Mouse (Mus musculus) layer of hippocampus, postnatal 25 days (tissue): ENCODE measurements around the gene Adi1. TPM values are rescaled to one million over a fixed set of nuclear protein-coding genes. Genes with fewer than 3 reads are reported as not detected.

ENCODE experiments used
- DNase-seq, 2 experiments: peaks; one replicate each; pipeline ENCODE4 v3.0.0; 2022; ENCODE audit warnings: mixed read lengths in 2 of 2, low spot score in 1 of 2; ENCODE audit errors: extremely low spot score in 1 of 2
- total RNA-seq, 2 experiments: library from RNA; stranded (reverse); gene quantifications; 2 replicates each; pipeline ENCODE4 v1.2.3; 2021

Adi1 gene
- total RNA-seq, 2 experiments from 2014 or later = 29.7 to 35.0 TPM

DNA sequence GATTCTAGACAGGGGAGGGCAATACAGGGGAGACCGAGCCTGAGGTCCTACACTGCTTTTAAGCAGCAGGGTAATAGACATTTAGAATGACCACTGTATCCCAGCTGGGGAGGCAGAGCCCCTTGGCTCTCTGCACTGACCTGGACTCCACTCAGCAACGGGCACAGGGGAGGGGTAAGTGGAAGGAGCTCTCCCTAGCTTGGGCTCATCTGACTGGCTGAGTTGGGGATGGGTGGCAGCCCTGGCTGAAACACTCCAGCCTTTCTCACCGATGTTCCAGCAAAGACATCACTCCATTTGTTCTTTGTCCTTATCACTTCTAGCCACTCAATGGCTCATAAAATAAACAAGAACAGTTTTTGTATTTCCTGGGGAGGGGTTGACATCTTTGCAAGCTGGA lies 18.7 kb downstream of the Adi1 start:
- no peak for DNase-seq

GRCm38 (mm10) chr12:28694231-28694630 lies 19.2 kb downstream of the Adi1 start:
- DNase-seq = no peak

DNA sequence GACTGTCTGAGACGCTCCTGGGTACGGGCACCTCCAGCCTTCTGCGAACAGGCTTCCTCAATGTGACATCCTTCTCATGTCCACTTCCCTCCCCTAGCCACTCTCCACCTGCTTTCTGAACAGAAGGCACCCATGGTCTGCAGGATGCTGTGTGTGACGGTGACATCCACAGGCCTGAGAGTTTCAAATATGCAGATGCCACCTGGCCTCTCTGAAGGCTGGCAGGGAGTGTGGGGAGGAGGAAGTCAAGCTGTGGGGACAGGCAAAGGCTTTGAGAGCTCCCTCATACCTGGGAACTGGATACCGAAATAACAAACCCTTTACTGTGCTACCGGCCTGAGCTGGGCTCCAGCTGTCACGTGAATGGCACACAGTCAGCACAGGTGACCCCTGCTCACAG lies 19.7 kb downstream of the Adi1 start:
- DNase-seq = no peak

DNA sequence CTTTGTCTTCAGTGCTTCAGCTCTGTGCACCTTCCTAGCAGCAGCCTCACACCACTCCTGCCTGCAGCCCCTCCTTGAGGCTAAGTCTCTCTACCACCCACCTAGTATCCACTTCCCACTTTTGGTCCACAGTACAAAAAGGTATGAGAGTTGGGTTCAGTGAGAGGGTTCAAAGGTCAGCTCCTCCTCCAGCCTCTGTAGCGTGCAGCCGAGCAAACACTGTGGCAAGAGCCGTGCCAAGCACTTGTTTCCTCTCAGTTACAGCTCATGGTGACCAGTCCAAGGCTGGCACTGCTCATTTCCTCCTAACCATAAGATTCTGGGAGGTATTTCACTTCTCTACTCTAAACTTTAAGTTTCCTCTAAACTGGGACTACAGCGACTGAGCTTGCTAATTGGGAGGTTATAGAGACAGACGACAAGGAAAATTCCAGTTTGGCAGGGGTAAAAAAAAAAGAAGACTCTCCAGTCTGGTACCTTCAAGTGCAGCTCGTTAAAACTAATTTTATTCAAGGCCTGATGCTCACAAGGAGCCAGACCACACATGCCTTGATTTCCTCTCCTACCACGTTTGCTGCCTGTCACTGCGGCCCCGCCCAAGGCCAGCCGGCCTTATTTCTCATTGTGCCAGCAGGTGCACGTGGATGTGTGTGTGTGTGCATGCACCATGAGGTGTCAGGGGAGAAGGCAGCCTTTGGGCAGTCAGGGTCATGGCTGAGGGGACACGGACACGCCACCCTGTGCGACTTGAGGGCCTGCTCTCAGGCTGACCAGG lies 23.0 kb downstream of the Adi1 start:
- DNase-seq = no peak

DNA sequence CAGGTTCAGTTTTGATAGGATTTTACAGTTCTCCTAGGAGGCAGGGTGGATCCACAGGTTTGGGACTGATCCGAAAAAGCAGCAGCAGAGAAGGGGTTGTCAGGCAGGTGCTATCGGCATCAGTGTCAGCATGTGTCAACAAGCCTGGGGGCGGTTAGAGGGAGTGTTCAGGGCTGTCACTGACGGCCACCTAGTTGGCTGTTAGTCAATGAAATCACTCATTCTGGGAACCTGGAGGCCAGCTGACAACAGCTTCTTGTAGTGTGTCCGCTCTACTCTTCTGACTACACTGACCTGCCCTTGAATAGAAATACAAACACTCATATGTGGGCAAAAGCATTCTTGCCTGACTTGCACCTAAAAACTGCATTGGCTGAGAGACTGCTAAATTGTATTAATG lies 24.1 kb downstream of the Adi1 start:
- DNase-seq = no peak

DNA sequence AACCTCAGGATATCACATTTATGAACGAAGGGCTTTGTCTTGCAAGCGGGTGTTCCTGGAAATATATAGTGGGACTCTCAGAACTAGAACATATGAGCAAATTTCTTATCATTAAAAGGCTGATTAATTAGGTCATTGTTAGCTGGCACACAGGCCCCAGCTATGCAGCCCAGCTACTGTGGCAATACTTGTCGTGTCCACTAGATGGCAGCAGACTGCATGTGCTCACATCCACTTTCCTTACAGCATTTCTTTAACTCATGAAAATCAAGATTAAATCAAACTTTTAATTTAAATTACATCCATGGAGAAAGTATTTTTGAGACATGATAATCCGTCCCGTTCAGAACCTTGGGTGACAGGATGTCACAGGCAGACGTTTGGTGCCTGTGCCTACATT lies 24.6 kb downstream of the Adi1 start:
- peak; percentile 55 to 88 for DNase-seq

- DNase-seq = no peak
Measured at GRCm38 (mm10) chr12:28700101-28700511, 25.1 kb downstream of the Adi1 start.

DNA sequence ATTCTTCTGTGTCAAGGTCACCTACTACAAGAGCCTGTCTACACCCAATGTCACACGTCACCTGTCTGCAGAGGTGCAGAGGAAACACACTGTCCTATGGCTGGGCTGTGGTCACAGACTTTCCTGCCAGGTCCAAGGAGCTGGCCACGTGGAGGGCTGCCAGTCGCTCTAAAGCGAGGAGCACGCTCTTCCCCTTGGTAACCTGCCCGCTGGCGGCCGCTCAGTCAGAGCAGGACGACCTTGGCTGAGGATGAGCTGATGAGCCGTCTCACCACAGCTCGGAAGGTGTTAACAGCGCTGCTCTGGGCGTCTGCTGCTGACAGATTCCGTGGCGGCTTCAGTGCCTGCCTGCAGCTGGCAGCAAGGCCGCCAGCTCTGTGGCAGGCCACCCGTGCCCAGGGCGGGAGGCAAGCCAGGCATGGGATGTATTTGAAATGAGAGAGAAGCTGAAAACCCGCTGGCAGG lies 25.6 kb downstream of the Adi1 start:
- DNase-seq = peak; percentile 50 to 53

- no peak for DNase-seq
Measured at GRCm38 (mm10) chr12:28701302-28701701, 26.3 kb downstream of the Adi1 start.

DNA sequence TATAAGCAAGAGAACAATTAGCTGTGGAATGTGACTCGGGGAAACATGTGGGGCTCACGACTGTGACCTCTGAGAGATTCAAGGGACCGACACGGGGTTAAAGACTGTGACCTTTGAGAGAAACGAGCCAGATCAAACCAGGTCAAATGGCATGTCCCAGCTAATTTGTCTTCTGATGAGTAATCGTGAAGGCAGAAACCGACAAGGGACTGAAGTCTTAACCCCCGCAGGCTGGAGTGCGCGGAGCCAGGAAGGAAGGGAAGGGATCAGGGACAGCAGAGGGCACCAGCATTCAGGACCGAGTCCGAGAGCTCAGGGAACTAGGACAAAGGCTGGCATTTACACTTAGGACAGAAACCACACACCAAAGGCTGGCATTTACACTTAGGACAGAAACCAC lies 29.4 kb downstream of the Adi1 start:
- DNase-seq = no peak

DNA sequence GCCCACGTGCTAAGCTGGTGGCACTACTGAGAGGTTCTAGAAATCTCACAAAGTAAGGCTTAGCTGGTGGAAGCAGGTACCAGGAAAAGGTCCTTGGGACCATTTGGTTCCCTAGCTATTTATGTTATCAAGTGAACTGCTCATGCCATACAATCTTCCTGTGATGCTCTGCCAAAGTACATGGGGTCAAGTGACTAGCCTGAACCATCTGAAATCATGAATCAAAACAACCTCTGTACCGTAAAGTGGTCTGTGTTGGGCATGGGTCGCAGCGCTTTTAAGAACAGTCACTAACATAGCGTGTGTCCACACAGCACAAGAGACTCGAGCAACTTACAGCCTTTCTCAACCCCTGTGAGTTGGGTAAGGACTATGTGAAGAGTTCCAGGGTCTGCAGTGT lies 30.2 kb downstream of the Adi1 start:
- DNase-seq = no peak

- no peak for DNase-seq
Measured at GRCm38 (mm10) chr12:28708154-28708553, 33.1 kb downstream of the Adi1 start.

DNA sequence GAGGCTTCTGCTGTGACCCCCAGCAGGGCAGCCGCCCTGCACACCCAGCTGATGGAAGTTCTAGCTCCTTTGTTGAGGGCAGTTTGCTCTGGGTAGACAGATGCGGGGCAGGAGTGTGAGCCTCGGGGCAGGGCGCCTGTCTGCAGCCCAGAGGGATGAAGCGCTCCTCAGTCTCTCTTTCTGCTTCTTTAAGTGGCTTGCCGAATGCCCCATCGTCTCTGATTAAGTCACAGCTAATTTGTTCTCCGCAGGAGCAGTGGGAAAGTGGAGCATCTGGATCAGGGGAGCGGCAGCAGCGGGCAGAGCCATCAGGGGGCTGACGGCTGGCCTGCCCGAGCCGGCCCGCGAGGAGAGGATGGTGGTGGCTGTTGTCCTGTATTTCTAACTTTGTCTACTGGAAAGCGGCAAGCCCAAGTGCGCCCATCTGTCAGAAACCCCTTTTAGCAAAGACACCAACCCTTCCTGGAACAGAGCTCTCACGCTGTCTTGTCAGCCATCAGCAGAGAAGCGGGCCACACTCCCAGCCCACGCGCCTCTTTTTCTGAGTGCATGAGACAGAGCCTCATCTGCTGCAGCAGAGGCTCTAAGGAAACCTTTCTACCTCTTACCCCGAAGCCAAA lies 35.6 kb downstream of the Adi1 start:
- peak; percentile 29 to 31 for DNase-seq

DNA sequence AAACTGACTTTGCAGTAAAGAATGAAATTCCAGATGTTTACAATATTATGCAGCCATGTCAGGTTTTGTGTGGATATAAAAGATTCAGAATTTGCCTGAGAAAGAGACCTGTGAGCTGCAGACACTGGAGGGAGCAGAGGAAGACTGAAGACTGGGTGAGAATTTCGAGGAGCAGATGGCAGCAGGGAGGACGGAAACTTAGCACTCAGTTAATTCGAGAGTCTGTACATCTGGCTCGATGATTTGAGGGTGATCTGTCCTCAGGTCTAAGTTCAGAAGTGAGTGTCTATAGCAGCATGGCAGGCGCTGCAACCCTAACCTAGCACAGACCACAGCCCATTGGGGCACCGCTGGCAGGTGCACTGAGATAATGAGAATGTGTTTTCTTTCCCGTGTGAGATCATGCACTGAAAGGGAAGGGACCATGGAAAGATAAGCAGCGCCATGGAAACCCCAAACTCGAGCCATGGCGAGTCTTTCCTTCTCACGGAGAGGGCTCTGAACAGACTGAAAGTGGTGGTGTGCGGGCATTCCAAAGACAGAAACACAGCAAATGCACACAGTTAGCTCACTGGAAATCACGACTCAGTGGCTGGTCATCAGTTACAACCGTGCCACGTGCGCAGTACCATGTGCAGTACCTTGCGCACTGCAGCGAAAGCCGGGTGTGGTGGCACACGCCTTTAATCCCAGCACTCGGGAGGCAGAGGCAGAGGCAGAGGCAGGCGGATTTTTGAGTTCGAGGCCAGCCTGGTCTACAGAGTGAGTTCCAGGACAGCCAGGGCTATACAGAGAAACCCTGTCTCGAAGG lies 40.0 kb downstream of the Adi1 start:
- no peak for DNase-seq

- no peak for DNase-seq
Measured at GRCm38 (mm10) chr12:28717066-28717465, 42.0 kb downstream of the Adi1 start.

DNA sequence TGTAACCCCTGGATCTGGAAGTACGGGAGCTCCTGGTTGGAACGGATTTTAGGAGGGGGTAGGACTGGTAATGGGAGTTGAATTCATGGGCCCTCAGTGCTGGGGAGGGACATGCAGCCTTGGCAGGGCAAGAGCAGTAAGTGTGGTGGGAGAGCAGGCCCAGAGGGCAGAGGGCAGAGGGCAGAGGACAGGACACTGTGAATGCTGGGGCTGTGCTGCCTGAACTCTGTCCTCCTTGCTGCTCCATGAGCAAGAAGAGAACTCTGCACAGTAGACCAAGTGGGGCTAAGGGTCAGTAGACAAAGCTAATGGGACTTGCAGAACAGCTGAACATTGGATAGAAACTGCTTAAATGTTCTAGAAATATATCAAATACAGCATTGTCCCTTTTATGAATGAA lies 43.1 kb downstream of the Adi1 start:
- DNase-seq = no peak

GRCm38 (mm10) chr12:28724366-28724765 lies 49.3 kb downstream of the Adi1 start:
- no peak for DNase-seq

DNA sequence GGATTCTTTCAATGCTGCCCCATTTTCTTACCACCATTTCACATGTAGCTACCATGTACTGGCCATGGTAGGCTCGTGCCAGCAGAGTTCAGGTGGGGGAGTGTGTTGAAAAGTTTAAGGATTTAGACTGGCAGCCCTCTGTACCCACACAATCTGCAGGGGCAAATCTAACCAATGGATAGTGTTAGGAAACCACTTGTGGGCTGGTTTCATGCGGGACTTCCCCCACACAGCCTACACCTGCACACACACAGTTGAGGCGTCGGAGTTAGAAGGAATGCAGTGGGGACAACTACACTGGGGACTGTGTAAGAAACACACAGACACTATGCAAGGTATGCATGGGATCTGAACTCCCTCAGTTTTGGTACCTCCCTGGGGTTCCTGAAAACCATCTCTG lies 51.2 kb downstream of the Adi1 start:
- no peak for DNase-seq

DNA sequence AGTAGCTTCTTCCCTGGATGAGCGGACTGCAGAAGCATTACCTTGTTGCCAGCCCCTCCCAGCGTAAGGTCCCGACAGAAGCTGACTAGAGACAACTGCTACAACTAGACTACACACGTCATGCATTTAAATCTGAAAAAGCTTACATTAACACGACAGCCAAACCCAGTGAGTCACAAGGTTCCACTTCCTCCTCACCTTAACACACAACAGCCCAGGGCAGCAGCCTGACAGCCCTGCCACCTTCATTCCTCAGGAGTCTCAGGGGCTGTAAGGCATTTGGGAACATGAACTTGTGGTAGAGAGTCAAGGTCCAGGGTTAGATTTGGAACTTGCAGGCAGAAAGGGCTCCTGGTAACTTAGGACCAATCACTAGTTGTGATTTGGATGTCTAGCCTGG lies 52.0 kb downstream of the Adi1 start:
- no peak for DNase-seq
